Mouse (Mus musculus): ENCODE measurements around the gene S1pr1.

Gene S1pr1

DNA sequence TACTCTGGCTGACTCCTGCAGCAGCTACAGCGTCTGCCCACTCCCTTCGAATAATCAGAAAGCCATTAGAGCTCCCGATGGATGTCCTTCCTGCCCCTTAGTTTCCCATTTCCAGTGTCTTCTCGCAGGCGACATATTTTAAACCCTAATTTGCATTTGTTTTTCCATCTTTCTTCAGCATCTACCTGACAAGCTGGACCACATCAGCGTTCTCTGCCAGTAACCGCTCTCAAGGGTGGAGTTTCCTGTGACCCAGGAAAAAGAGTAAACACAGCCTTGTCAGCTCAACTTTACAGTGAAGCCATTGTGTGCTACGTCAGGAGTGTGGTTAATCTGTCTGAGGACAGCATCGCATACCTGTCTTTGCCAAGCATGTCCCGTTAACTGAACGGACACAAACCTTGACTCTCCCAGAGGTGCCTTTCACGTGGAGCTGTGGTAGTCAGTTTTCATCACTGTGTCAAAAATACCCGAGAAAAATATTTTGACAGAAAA lies 41.2 kb downstream of the S1pr1 start:
- DNase-seq = no peak

DNA sequence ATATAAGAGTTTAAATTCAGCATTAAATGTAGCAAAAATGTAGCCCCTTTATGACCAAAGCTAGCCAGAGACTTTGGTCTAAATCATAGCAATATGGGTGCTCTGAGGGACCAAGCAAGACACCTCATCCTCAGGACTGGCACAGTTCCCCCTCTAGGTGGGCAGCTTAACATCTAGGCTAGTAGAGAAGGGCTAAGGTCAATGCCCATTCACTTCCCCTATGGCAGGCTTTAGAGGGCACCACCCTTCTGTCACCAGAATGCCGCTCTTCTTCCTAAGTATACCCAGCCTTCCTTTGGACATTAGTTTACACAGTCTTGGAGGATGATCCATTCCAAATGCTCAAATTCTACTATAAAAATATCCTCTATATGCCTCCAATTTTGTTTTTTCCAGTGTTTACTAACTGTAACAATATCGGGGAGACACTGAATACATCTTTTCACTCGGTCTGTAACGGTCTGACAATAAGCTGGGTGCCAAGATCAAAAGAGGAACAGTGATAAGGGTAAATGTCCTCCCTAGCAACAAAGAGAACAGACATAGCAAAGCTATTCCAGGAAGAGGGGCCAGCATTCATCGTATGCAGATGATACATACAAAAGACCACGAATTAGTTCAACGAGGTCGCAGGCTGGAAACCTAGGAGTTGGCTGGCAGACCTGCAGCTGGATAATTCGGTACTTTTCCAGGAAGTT lies 41.8 kb downstream of the S1pr1 start:
- no peak for DNase-seq

DNA sequence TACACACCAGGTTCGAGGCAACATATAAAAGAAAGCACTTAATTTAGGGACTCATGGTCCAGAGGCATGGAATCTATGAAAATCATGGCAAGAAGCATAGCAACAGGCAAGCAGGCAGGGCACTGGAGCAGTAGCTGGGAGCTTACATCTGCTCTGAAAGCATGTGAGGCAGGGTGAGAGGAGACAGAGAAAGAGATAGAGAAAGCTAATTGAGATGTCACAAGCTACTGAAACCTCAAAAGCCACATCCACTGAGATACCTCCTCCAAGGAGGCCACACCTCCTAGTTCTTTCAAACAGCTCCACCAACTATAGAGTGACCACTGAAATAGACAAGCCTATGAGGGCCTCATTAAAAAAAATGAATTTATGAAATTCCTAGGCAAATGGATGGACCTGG lies 45.6 kb downstream of the S1pr1 start:
- no peak for DNase-seq

DNA sequence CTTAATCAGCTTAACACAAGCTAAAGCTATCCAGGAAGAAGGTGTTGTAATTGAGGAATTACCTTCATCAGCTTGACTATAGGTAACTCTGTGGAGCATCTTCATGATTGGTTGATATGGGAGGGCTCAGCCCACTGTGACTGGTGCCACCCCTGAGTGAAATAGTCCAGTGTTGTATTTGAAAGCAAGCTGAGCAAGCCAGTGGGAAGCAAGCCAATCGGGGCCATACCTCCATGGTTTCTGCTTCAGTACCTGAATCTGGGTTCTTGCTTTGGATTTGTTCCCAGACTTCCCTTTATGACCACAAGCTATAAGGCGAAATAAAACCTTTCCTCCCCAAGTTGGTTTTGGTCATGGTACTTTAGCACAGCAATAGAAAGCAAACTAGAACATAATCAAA lies 47.7 kb downstream of the S1pr1 start:
- no peak for DNase-seq

DNA sequence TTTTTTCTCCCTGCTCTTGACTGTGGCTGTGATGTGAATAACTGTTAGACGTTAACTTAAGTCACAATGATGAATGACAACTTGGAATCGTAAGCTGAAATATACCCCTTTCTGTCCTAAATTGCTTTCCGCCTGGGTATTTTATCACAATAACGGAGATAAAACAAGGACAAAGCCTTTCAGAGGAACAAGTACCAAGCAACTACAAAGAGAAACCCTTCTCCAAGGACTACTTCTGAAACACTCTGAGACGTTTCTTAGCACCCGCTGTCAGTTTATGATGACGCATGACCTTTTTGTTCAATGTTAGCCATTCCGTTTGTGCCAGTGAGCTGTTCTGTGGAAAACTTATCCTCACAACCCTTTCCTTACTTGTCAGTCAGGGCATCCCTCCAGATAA lies 48.3 kb downstream of the S1pr1 start:
- DNase-seq = no peak

DNA sequence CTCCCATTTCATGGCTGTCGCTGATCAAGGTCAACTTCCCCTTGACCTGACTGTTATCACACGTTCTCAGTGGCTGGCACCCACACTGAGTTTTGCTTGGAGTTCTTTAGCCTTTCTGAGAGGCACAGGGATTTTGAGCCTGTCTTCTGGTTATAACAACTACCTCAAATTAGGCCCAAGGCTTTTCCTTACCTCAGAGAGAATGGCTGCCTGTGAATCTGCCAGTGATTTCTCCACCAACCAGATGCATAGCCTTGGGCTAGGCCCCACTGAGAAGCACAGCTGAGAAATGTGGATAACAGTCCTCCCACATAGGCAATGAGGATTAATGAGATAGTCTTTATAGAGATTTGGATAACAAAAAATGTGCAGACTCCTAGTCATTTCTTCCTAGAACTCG lies 50.4 kb downstream of the S1pr1 start:
- no peak for DNase-seq

DNA sequence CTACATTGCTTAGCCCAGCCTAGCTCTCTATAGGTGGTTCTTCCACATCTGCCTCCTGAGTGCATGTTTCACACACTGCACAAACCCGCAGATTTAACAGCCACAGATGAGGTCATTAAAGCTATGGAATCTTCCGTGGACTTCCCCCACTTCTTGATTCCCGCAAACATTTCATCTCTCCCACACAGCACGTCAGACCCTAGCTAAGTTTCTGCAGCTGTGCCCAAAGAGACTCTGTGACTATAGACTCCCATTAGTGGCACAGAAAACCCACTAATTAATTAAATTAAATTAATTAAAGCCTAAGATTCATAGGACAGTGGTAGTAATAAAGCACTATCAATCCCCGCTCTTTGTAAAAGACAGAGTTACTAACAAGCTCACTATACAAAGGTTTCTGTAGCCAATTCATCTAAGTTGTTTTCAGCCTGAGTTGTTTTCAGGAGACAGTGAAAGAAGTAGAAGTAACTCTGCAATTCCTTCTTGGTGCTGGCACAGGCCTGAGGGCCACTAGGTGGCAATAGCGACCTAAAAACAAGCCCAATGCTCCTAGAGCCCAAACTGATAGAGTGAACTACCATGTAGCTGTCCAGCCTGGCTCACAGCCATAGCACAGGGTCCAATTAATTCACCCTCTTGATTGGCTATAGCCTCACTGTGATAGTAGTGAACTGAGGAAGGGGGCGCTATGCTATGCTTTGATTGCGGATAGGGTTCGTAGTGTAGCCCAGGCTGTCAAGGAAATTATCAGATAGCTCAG lies 54.0 kb downstream of the S1pr1 start:
- DNase-seq = peak; percentile 53
